Mouse (Mus musculus) G1E (cell line): ENCODE measurements around the gene Xlr3c. TPM values are rescaled to one million over a fixed set of nuclear protein-coding genes. Genes with fewer than 3 reads are reported as not detected.
"Not testable (repeated sequence)": the region's sequence is repeated elsewhere in the genome, so short reads cannot be mapped to it uniquely, and the experiment has no call there.

Experiments
- ATAC-seq: 2 replicates; pipeline ENCODE4 v1.8.0; 2016; ENCODE audit warnings: mild to moderate bottlenecking; ENCODE audit not compliant: insufficient number of reproducible peaks, poor library complexity, low FRiP score, severe bottlenecking; ENCODE audit errors: extremely low read depth
- DNase-seq: peaks from one replicate; pipeline ENCODE4 v3.0.0; 2012; ENCODE audit warnings: low spot score
- H3K27me3 ChIP-seq: 2 replicates; pipeline ENCODE4 v1.6.1; 2012; ENCODE audit warnings: mild to moderate bottlenecking, low read length, inconsistent platforms; ENCODE audit not compliant: insufficient read depth
- H3K36me3 ChIP-seq: replicated peaks from 2 replicates; pipeline ENCODE3; 2012; ENCODE audit warnings: mild to moderate bottlenecking, inconsistent platforms
- H3K4me1 ChIP-seq: 2 replicates; pipeline ENCODE4 v1.6.1; 2012; ENCODE audit warnings: low read depth, low read length, inconsistent platforms, mixed read lengths; ENCODE audit not compliant: insufficient read depth
- H3K4me3 ChIP-seq: 2 replicates; pipeline ENCODE4 v1.5.1; 2012; ENCODE audit warnings: low read depth, mild to moderate bottlenecking, inconsistent platforms, low read length, moderate library complexity, mixed read lengths
- H3K9me3 ChIP-seq: replicated peaks from 2 replicates; pipeline ENCODE4 v1.6.1; 2012; ENCODE audit warnings: inconsistent platforms
- CTCF ChIP-seq: IDR thresholded peaks from 2 replicates; pipeline ENCODE4 v1.5.1; 2012; ENCODE audit warnings: low read depth, low read length, inconsistent platforms, mixed read lengths
- GATA1 ChIP-seq: IDR thresholded peaks from 2 replicates; pipeline ENCODE4 v1.6.1; 2012; ENCODE audit warnings: borderline replicate concordance, low read length, inconsistent platforms, mixed read lengths
- GATA2 ChIP-seq: IDR thresholded peaks from 2 replicates; pipeline ENCODE4 v1.6.1; 2012; ENCODE audit warnings: low read depth, low read length, inconsistent platforms, borderline replicate concordance
- POLR2AphosphoS5 ChIP-seq: IDR thresholded peaks from 2 replicates; pipeline ENCODE4 v1.6.1; 2012; ENCODE audit warnings: low read depth, low read length, inconsistent platforms; ENCODE audit not compliant: insufficient replicate concordance
- TAL1 ChIP-seq: conservative IDR thresholded peaks from 2 replicates; pipeline ENCODE4 v1.6.1; 2012; ENCODE audit warnings: low read depth, low read length, inconsistent platforms, mixed read lengths
- polyA plus RNA-seq: library from polyadenylated mRNA; stranded (reverse); fragments of >175 nt; gene quantifications from 2 replicates; pipeline ENCODE4 v1.2.3, GENCODE M21; 2012
- total RNA-seq, 2 experiments: library from RNA; stranded (forward) in 1 of 2; stranded (reverse) in 1 of 2; fragments of 200-1000 nt in 1 of 2; fragments of >200 nt in 1 of 2; fragmentation: Nextera tagmentation in 1 of 2; gene quantifications; 2 replicates each; pipeline ENCODE4 v1.2.3; 2014 to 2017

Xlr3c gene
- total RNA-seq (2014; fragmentation: Nextera tagmentation), result not detected in 2 replicates
- 0.16 TPM in 1 of 2 replicates, not detected in the other for total RNA-seq (2017)
- not detected in 2 replicates for polyA plus RNA-seq

GRCm38 (mm10) chrX:73265270-73265669, at the start of gene Xlr3c:
Gene Xlr3c, minus strand, starts transcription at chrX:73265390.
- DNase-seq, H3K9me3 ChIP-seq, ATAC-seq, H3K27me3 ChIP-seq, H3K4me1 ChIP-seq, H3K4me3 ChIP-seq, H3K36me3 ChIP-seq: not testable (repeated sequence)

- Histone ChIP-seq H3K9me3 (no peaks in the 10 kb centered on the region), H3K27me3 (no peaks in the 10 kb centered on the region), H3K36me3 (no peaks in the 10 kb centered on the region), H3K4me1 (no peaks in the 10 kb centered on the region), H3K4me3 (no peak overlapping the region)
- ATAC-seq (no peak), DNase-seq (no peak)
- no peak for TF ChIP-seq TAL1
- TF ChIP-seq GATA1, result no peak
- TF ChIP-seq POLR2AphosphoS5, result no peak
- no peak for TF ChIP-seq CTCF
- TF ChIP-seq GATA2, result no peak
These were observed 47.3 kb upstream of the Xlr3c start for GRCm38 (mm10) chrX:73312522-73312921.

GRCm38 (mm10) chrX:73295745-73296144, 30.6 kb upstream of the Xlr3c start:
- DNase-seq, H3K4me1 ChIP-seq, H3K9me3 ChIP-seq, ATAC-seq, H3K36me3 ChIP-seq, H3K4me3 ChIP-seq, H3K27me3 ChIP-seq: not testable (repeated sequence)

GRCm38 (mm10) chrX:73292876-73293275, 27.7 kb upstream of the Xlr3c start, which contains the start of the genes Xlr5a and Xlr5c:
Gene Xlr5a, minus strand, starts transcription at chrX:73292976.
Gene Xlr5c, minus strand, starts transcription at chrX:73292976.
- H3K36me3 ChIP-seq, H3K4me3 ChIP-seq, DNase-seq, H3K27me3 ChIP-seq, ATAC-seq, H3K4me1 ChIP-seq, H3K9me3 ChIP-seq: not testable (repeated sequence)

- H3K4me1 ChIP-seq, DNase-seq, H3K4me3 ChIP-seq, H3K9me3 ChIP-seq, H3K27me3 ChIP-seq, H3K36me3 ChIP-seq, ATAC-seq: not testable (repeated sequence)
These were observed 2.8 kb downstream of the Xlr3c start for GRCm38 (mm10) chrX:73262428-73262827.

GRCm38 (mm10) chrX:73242821-73243325, 22.3 kb downstream of the Xlr3c start, which contains the start of gene Xlr4c:
Gene Xlr4c, minus strand, starts transcription at chrX:73243130.
- ATAC-seq, H3K4me3 ChIP-seq, H3K27me3 ChIP-seq, H3K36me3 ChIP-seq, H3K9me3 ChIP-seq, DNase-seq, H3K4me1 ChIP-seq: not testable (repeated sequence)

GRCm38 (mm10) chrX:73229288-73229687, 35.9 kb downstream of the Xlr3c start:
- ATAC-seq, result no peak
- no peaks in the 10 kb centered on the region for H3K36me3 ChIP-seq

More at GRCm38 (mm10) chrX:73229288-73229687, 35.9 kb downstream of the Xlr3c start:
- Histone ChIP-seq H3K27me3 (no peaks in the 10 kb centered on the region), H3K4me3 (peak overlapping the region; percentile 82), H3K4me1 (peaks cover 4% of the 10 kb centered on the region; the same call in 1 of the 2 replicates), H3K9me3 (no peaks in the 10 kb centered on the region)
- DNase-seq, result no peak
- TF ChIP-seq CTCF (no peak), POLR2AphosphoS5 (no peak), GATA2 (no peak), TAL1 (no peak), GATA1 (no peak)
